Mouse (Mus musculus): ENCODE measurements around the gene Rbms3. TPM values are rescaled to one million over a fixed set of nuclear protein-coding genes. Genes with fewer than 3 reads are reported as not detected.

Gene Rbms3
- polyA plus RNA-seq, 1 experiment from 2014 or later: 38.3 TPM

DNA sequence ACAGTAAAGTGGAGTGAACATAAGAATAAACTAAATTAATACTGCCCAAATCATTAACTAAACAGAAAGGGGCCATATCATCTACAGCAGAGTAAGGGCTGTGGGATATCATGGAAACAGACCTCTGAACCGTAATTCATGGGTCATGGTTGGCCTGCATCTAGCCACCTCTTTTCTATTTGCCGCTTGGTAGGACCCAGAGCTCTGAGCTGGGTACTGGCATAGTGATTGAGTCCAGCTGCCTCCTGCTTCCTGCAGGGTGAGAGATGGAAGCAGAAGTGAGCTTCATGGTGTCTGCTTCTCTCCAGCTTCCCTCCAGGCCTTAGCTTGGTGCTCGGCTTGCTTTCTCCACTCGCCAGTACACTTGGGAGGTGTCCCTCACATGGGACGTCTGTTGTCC is 71.2 kb downstream of the Rbms3 start:
- H3K4me3 ChIP-seq (ENCODE audit: low read length): no peak overlapping the region
- no peak for ATAC-seq (replicated peaks; ENCODE audit: extremely low read depth, insufficient read depth, low FRiP score)
- 79% methylated on average over 5 of the region's 5 CpGs for WGBS

DNA sequence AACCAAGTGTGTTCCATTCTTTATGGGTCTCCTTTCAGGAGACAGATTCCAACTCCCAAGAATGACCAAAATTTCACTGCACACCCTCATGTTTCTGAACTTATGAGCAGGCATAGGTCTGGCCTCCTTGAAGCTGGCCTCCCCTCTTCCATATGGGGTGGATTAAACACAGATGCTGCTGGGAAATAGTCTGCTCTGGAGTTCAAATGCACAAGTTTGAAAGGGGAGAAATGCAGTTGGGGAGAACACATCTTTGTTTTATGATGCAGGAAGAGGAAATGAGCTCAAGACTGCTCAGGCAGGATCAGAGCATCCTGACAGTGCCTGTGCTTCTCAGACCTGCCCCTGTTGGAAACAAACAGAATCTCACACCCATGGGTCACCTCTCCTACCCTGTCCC is 75.4 kb downstream of the Rbms3 start:
- no peak overlapping the region for H3K4me2 ChIP-seq (ENCODE audit: low read depth, low read length)
- no peak overlapping the region for H3K4me3 ChIP-seq (ENCODE audit: low read length)
- no peaks in the 10 kb centered on the region for H3K27me3 ChIP-seq (ENCODE audit: control insufficient read depth, insufficient read depth, low read length)
- H3K27ac ChIP-seq (ENCODE audit: low read length): no peak overlapping the region
- H3K9ac ChIP-seq (ENCODE audit: low read length): no peak overlapping the region
- H3K4me1 ChIP-seq (ENCODE audit: control insufficient read depth, insufficient read depth, low read length): no peaks in the 10 kb centered on the region
- no peaks in the 10 kb centered on the region for H3K36me3 ChIP-seq (ENCODE audit: control insufficient read depth, insufficient read depth)
- ATAC-seq (replicated peaks; ENCODE audit: extremely low read depth, insufficient read depth, low FRiP score): no peak
- H3K9me3 ChIP-seq (replicated peaks; ENCODE audit: control insufficient read depth, low read length): no peaks in the 10 kb centered on the region

More for the DNA sequence above, 71.2 kb downstream of the Rbms3 start:
- Histone ChIP-seq H3K36me3 (ENCODE audit: control insufficient read depth, insufficient read depth) (no peaks in the 10 kb centered on the region), H3K4me2 (ENCODE audit: low read depth, low read length) (no peak overlapping the region), H3K9me3 (replicated peaks; ENCODE audit: control insufficient read depth, low read length) (no peaks in the 10 kb centered on the region), H3K9ac (ENCODE audit: low read length) (no peak overlapping the region), H3K4me1 (ENCODE audit: control insufficient read depth, insufficient read depth, low read length) (no peaks in the 10 kb centered on the region), H3K27me3 (ENCODE audit: control insufficient read depth, insufficient read depth, low read length) (no peaks in the 10 kb centered on the region), H3K27ac (ENCODE audit: low read length) (no peak overlapping the region)

DNA sequence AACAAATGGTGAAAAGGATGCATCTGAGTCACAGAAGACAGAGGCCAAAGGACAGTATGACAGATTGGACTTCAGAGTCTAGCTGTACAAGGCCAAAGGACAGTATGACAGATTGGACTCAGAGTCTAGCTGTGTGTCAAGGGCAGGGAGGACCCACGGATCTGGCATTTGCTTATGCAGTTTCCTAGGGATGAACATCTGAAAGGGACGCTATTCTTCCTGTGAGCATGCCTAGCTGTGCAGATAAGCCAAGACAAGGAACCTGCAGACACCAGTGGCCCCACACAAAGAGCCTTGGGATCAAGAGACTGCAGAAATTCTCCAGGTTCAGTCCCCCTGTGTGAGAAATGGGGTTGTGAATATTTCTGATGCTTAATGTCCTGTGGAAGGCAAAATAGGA is 100.4 kb downstream of the Rbms3 start:
- H3K4me1 ChIP-seq (ENCODE audit: control insufficient read depth, insufficient read depth, low read length): no peaks in the 10 kb centered on the region
- no peak overlapping the region for H3K9ac ChIP-seq (ENCODE audit: low read length)
- H3K36me3 ChIP-seq (ENCODE audit: control insufficient read depth, insufficient read depth): no peaks in the 10 kb centered on the region
- no peak overlapping the region for H3K4me3 ChIP-seq (ENCODE audit: low read length)
- H3K9me3 ChIP-seq (replicated peaks; ENCODE audit: control insufficient read depth, low read length): no peaks in the 10 kb centered on the region
- no peak for ATAC-seq (replicated peaks; ENCODE audit: extremely low read depth, insufficient read depth, low FRiP score)
- H3K27me3 ChIP-seq (ENCODE audit: control insufficient read depth, insufficient read depth, low read length): no peaks in the 10 kb centered on the region
- H3K4me2 ChIP-seq (ENCODE audit: low read depth, low read length): no peak overlapping the region
- no peak overlapping the region for H3K27ac ChIP-seq (ENCODE audit: low read length)
- WGBS: 63% methylated on average over 2 of the region's 2 CpGs

GRCm38 (mm10) chr9:117508941-117509340 is 120.8 kb downstream of the Rbms3 start:
- no peaks in the 10 kb centered on the region for H3K9me3 ChIP-seq (replicated peaks; ENCODE audit: control insufficient read depth, low read length)
- H3K27me3 ChIP-seq (ENCODE audit: control insufficient read depth, insufficient read depth, low read length): no peaks in the 10 kb centered on the region
- ATAC-seq (replicated peaks; ENCODE audit: extremely low read depth, insufficient read depth, low FRiP score): no peak
- WGBS: 79% methylated on average over 11 of the region's 11 CpGs
- H3K9ac ChIP-seq (ENCODE audit: low read length): no peak overlapping the region
- no peaks in the 10 kb centered on the region for H3K4me1 ChIP-seq (ENCODE audit: control insufficient read depth, insufficient read depth, low read length)
- no peak overlapping the region for H3K27ac ChIP-seq (ENCODE audit: low read length)
- H3K4me3 ChIP-seq (ENCODE audit: low read length): no peak overlapping the region
- H3K4me2 ChIP-seq (ENCODE audit: low read depth, low read length): no peak overlapping the region
- no peaks in the 10 kb centered on the region for H3K36me3 ChIP-seq (ENCODE audit: control insufficient read depth, insufficient read depth)

DNA sequence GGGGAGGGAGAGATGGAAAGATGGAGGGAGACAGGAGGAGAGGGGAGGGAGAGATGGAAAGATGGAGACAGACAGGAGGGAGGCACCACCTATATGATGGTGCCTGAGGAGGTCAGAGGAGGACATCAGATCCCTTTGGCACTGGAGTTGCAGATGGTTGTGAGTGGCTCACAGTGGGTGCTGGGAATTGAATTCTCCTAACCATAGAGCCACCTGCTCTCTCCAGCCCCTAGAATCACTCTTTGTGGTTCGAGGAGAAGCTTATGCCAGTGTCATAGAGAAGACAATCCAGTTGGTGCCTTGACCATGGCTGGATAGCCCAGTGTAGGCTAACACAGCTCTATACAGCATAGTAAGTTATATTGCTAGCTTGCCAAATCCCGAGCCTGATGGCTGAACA is 137.8 kb downstream of the Rbms3 start:
- WGBS: 69% methylated on average over 2 of the region's 2 CpGs
- H3K9ac ChIP-seq (ENCODE audit: low read length): no peak overlapping the region
- no peaks in the 10 kb centered on the region for H3K4me1 ChIP-seq (ENCODE audit: control insufficient read depth, insufficient read depth, low read length)
- H3K27me3 ChIP-seq (ENCODE audit: control insufficient read depth, insufficient read depth, low read length): no peaks in the 10 kb centered on the region
- H3K9me3 ChIP-seq (replicated peaks; ENCODE audit: control insufficient read depth, low read length): no peaks in the 10 kb centered on the region; the same call in 1 of the 2 replicates
- ATAC-seq (replicated peaks; ENCODE audit: extremely low read depth, insufficient read depth, low FRiP score): no peak
- H3K27ac ChIP-seq (ENCODE audit: low read length): no peak overlapping the region
- no peaks in the 10 kb centered on the region for H3K36me3 ChIP-seq (ENCODE audit: control insufficient read depth, insufficient read depth)
- no peak overlapping the region for H3K4me3 ChIP-seq (ENCODE audit: low read length)
- no peak overlapping the region for H3K4me2 ChIP-seq (ENCODE audit: low read depth, low read length)

GRCm38 (mm10) chr9:117484396-117484795 is 145.3 kb downstream of the Rbms3 start:
- Histone ChIP-seq H3K9ac (ENCODE audit: low read length) (no peak overlapping the region), H3K4me1 (ENCODE audit: control insufficient read depth, insufficient read depth, low read length) (no peaks in the 10 kb centered on the region), H3K36me3 (ENCODE audit: control insufficient read depth, insufficient read depth) (no peaks in the 10 kb centered on the region), H3K9me3 (replicated peaks; ENCODE audit: control insufficient read depth, low read length) (no peaks in the 10 kb centered on the region; the same call in 1 of the 2 replicates), H3K27ac (ENCODE audit: low read length) (no peak overlapping the region), H3K4me3 (ENCODE audit: low read length) (no peak overlapping the region), H3K27me3 (ENCODE audit: control insufficient read depth, insufficient read depth, low read length) (no peaks in the 10 kb centered on the region), H3K4me2 (ENCODE audit: low read depth, low read length) (no peak overlapping the region)
- 88% methylated on average over 5 of the region's 5 CpGs for WGBS
- ATAC-seq (replicated peaks; ENCODE audit: extremely low read depth, insufficient read depth, low FRiP score): no peak

- H3K9me3 ChIP-seq (replicated peaks; ENCODE audit: control insufficient read depth, low read length): no peaks in the 10 kb centered on the region
- H3K9ac ChIP-seq (ENCODE audit: low read length): no peak overlapping the region
- ATAC-seq (replicated peaks; ENCODE audit: extremely low read depth, insufficient read depth, low FRiP score): no peak
- no peak overlapping the region for H3K4me2 ChIP-seq (ENCODE audit: low read depth, low read length)
- H3K4me1 ChIP-seq (ENCODE audit: control insufficient read depth, insufficient read depth, low read length): no peaks in the 10 kb centered on the region; the same call in 1 of the 2 replicates
- H3K27me3 ChIP-seq (ENCODE audit: control insufficient read depth, insufficient read depth, low read length): no peaks in the 10 kb centered on the region
- H3K4me3 ChIP-seq (ENCODE audit: low read length): no peak overlapping the region
- WGBS: 77% methylated on average over 13 of the region's 13 CpGs
- no peaks in the 10 kb centered on the region for H3K36me3 ChIP-seq (ENCODE audit: control insufficient read depth, insufficient read depth)
- H3K27ac ChIP-seq (ENCODE audit: low read length): no peak overlapping the region
Observed at GRCm38 (mm10) chr9:117476753-117477152, 153.0 kb downstream of the Rbms3 start.

- no peak overlapping the region for H3K27ac ChIP-seq (ENCODE audit: low read length)
- no peak overlapping the region for H3K4me2 ChIP-seq (ENCODE audit: low read depth, low read length)
- H3K36me3 ChIP-seq (ENCODE audit: control insufficient read depth, insufficient read depth): no peaks in the 10 kb centered on the region
- H3K9me3 ChIP-seq (replicated peaks; ENCODE audit: control insufficient read depth, low read length): no peaks in the 10 kb centered on the region
- no peak overlapping the region for H3K9ac ChIP-seq (ENCODE audit: low read length)
- ATAC-seq (replicated peaks; ENCODE audit: extremely low read depth, insufficient read depth, low FRiP score): no peak
- WGBS: 78% methylated on average over 10 of the region's 10 CpGs
- H3K27me3 ChIP-seq (ENCODE audit: control insufficient read depth, insufficient read depth, low read length): no peaks in the 10 kb centered on the region
- no peak overlapping the region for H3K4me3 ChIP-seq (ENCODE audit: low read length)
- H3K4me1 ChIP-seq (ENCODE audit: control insufficient read depth, insufficient read depth, low read length): peaks cover 6% of the 10 kb centered on the region
Observed at GRCm38 (mm10) chr9:117452816-117453215, 176.9 kb downstream of the Rbms3 start.

GRCm38 (mm10) chr9:117442611-117443010 is 187.1 kb downstream of the Rbms3 start:
- H3K4me1 ChIP-seq (ENCODE audit: control insufficient read depth, insufficient read depth, low read length): no peaks in the 10 kb centered on the region
- peak; percentile 52; the same call in 1 of the 2 replicates for ATAC-seq (replicated peaks; ENCODE audit: extremely low read depth, insufficient read depth, low FRiP score)
- H3K4me3 ChIP-seq (ENCODE audit: low read length): no peak overlapping the region
- H3K27ac ChIP-seq (ENCODE audit: low read length): no peak overlapping the region
- H3K9me3 ChIP-seq (replicated peaks; ENCODE audit: control insufficient read depth, low read length): no peaks in the 10 kb centered on the region
- H3K9ac ChIP-seq (ENCODE audit: low read length): no peak overlapping the region
- H3K27me3 ChIP-seq (ENCODE audit: control insufficient read depth, insufficient read depth, low read length): no peaks in the 10 kb centered on the region
- no peaks in the 10 kb centered on the region for H3K36me3 ChIP-seq (ENCODE audit: control insufficient read depth, insufficient read depth)
- H3K4me2 ChIP-seq (ENCODE audit: low read depth, low read length): no peak overlapping the region
- 46% methylated on average over 7 of the region's 7 CpGs for WGBS

DNA sequence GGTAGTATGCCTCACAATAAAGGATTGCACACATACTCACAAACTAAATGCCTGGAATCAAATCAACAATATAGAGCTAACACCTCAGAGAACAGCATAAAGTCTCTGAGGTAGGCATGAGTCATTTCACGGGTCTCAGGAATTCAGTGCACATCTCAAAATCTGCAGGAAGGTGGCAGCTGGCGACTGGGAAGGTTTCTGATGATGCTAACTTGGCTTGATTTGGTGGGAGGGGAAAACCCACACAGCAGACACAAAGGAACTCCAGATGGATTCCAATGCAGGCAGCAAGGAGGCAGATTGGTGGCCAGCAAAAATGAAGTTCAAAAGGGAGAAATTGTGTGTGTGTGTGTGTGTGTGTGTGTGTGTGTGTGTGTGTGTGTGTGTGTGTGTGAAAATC is 193.9 kb downstream of the Rbms3 start:
- no peak overlapping the region for H3K4me2 ChIP-seq (ENCODE audit: low read depth, low read length)
- no peak overlapping the region for H3K4me3 ChIP-seq (ENCODE audit: low read length)
- no peak for ATAC-seq (replicated peaks; ENCODE audit: extremely low read depth, insufficient read depth, low FRiP score)
- no peaks in the 10 kb centered on the region for H3K4me1 ChIP-seq (ENCODE audit: control insufficient read depth, insufficient read depth, low read length)
- H3K9me3 ChIP-seq (replicated peaks; ENCODE audit: control insufficient read depth, low read length): no peaks in the 10 kb centered on the region
- H3K27ac ChIP-seq (ENCODE audit: low read length): no peak overlapping the region
- no peaks in the 10 kb centered on the region for H3K36me3 ChIP-seq (ENCODE audit: control insufficient read depth, insufficient read depth)
- H3K27me3 ChIP-seq (ENCODE audit: control insufficient read depth, insufficient read depth, low read length): no peaks in the 10 kb centered on the region
- no peak overlapping the region for H3K9ac ChIP-seq (ENCODE audit: low read length)
- 66% methylated on average over 2 of the region's 2 CpGs for WGBS
